Mouse (Mus musculus): ENCODE results near the gene Arl14ep. TPM values are rescaled to one million over a fixed set of nuclear protein-coding genes. Genes with fewer than 3 reads are reported as not detected.

The Arl14ep gene
- polyA plus RNA-seq, 1 experiment from 2014 or later, result 53.6 TPM

GRCm38 (mm10) chr2:106972851-106973250 is 1.4 kb downstream of the Arl14ep start:
- Histone ChIP-seq H3K4me1 (peaks cover 15% of the 10 kb centered on the region), H3K27ac (no peak overlapping the region), H3K9ac (no peak overlapping the region), H3K4me2 (replicated peaks) (peak overlapping the region; percentile 53; the same call in 1 of the 2 replicates), H3K4me3 (no peak overlapping the region), H3K9me3 (replicated peaks) (no peaks in the 10 kb centered on the region), H3K36me3 (peaks cover 9% of the 10 kb centered on the region), H3K27me3 (no peaks in the 10 kb centered on the region)
- WGBS, result 93% methylated on average over 6 of the region's 6 CpGs
- ATAC-seq (ENCODE audit: low FRiP score), result no peak

DNA sequence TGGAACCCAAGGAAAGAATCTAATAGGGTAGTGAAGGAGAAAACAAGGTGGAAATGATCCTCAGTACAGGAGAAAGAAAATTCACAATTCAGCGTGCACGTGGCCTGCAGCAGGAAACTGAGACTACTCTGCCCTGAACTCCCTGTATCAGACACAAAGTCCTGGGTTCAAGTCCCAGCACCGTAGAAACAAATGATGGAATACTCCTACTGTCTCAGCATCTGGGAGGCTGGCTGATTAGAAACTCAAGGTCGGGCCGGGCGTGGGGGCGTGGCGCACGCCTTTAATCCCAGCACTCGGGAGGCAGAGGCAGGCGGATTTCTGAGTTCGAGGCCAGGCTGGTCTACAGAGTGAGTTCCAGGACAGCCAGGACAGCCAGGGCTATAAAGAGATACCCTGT is 3.3 kb downstream of the Arl14ep start:
- 95% methylated on average over 12 of the region's 12 CpGs for WGBS
- H3K27me3 ChIP-seq, result no peaks in the 10 kb centered on the region
- no peak for ATAC-seq (ENCODE audit: low FRiP score)

DNA sequence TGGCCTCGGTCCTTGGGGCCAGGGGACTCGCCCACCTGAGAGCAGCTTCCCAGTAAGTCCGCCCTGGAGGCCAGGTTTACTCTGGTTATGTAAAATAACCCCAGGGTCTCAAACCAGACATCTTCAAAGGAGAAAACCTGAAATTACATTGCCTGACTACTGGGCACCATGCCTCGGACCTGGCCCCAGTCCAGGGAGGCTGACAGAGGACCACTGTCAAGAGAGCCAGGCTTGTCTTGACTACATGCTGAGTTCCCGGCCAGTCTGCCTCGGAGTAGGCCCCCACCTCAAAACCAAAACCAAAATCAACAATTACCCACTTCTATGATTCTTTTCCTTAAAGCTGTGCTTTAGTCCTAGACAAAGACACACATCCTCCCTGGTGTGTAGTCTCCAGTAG is 5.9 kb downstream of the Arl14ep start:
- peaks cover 10% of the 10 kb centered on the region for H3K4me1 ChIP-seq
- no peak overlapping the region for H3K4me2 ChIP-seq (replicated peaks)
- no peaks in the 10 kb centered on the region for H3K27me3 ChIP-seq
- 79% methylated on average over 6 of the region's 6 CpGs for WGBS
- no peak overlapping the region for H3K27ac ChIP-seq
- peaks cover 46% of the 10 kb centered on the region for H3K36me3 ChIP-seq
- ATAC-seq (ENCODE audit: low FRiP score), result no peak
- H3K4me3 ChIP-seq, result no peak overlapping the region
- H3K9me3 ChIP-seq (replicated peaks), result no peaks in the 10 kb centered on the region
- H3K9ac ChIP-seq, result no peak overlapping the region

More for the DNA sequence above, 3.3 kb downstream of the Arl14ep start:
- H3K9me3 ChIP-seq (replicated peaks), result no peaks in the 10 kb centered on the region
- H3K27ac ChIP-seq, result no peak overlapping the region
- H3K4me1 ChIP-seq, result peaks cover 15% of the 10 kb centered on the region
- H3K4me2 ChIP-seq (replicated peaks), result no peak overlapping the region
- no peak overlapping the region for H3K9ac ChIP-seq
- H3K36me3 ChIP-seq, result peaks cover 27% of the 10 kb centered on the region
- no peak overlapping the region for H3K4me3 ChIP-seq

GRCm38 (mm10) chr2:106963560-106963959 is 10.7 kb downstream of the Arl14ep start:
- Histone ChIP-seq H3K27ac (no peak overlapping the region), H3K36me3 (peaks cover 49% of the 10 kb centered on the region), H3K4me3 (no peak overlapping the region), H3K27me3 (no peaks in the 10 kb centered on the region), H3K4me2 (replicated peaks) (no peak overlapping the region), H3K9ac (no peak overlapping the region), H3K4me1 (no peaks in the 10 kb centered on the region), H3K9me3 (replicated peaks) (no peaks in the 10 kb centered on the region)
- ATAC-seq (ENCODE audit: low FRiP score), result no peak
- 98% methylated on average over 3 of the region's 3 CpGs for WGBS

DNA sequence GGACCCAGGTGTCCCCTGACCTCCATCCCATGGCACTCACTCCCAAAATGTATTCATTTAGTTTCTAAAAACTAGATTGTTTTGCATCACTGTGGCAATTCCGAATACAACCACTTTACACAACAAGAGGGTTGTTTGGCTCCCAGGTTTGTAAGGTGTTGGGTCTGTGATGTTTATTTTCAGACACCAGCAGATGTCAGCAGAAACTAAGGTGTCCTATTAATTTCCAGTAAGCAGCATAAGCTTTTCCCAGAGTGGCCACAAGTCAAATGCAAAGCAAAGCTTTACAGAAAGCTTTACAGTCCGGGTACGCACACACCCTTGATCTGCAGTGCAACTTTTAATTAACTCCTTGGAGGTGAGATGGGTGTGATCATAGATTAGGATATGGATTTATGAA is 12.6 kb downstream of the Arl14ep start:
- no peak overlapping the region for H3K4me2 ChIP-seq (replicated peaks)
- H3K36me3 ChIP-seq, result peaks cover 32% of the 10 kb centered on the region
- no peaks in the 10 kb centered on the region for H3K9me3 ChIP-seq (replicated peaks)
- H3K4me3 ChIP-seq, result no peak overlapping the region
- ATAC-seq (ENCODE audit: low FRiP score), result no peak
- WGBS, result 92% methylated on average over 3 of the region's 3 CpGs
- H3K27ac ChIP-seq, result no peak overlapping the region
- 0 out of 2 replicates have a peak, but pooled peaks cover 3% of the 10 kb centered on the region for H3K27me3 ChIP-seq
- no peaks in the 10 kb centered on the region for H3K4me1 ChIP-seq
- H3K9ac ChIP-seq, result no peak overlapping the region

- ATAC-seq (ENCODE audit: low FRiP score), result no peak
- no peak overlapping the region for H3K9ac ChIP-seq
- WGBS, result 96% methylated on average over 2 of the region's 2 CpGs
- peaks cover 26% of the 10 kb centered on the region for H3K36me3 ChIP-seq
- H3K4me3 ChIP-seq, result no peak overlapping the region
- no peaks in the 10 kb centered on the region for H3K4me1 ChIP-seq
- no peak overlapping the region for H3K27ac ChIP-seq
- no peaks in the 10 kb centered on the region for H3K9me3 ChIP-seq (replicated peaks)
- H3K27me3 ChIP-seq, result 0 out of 2 replicates have a peak, but pooled peaks cover 3% of the 10 kb centered on the region
- H3K4me2 ChIP-seq (replicated peaks), result no peak overlapping the region
Observed at GRCm38 (mm10) chr2:106961066-106961465, 13.2 kb downstream of the Arl14ep start.

DNA sequence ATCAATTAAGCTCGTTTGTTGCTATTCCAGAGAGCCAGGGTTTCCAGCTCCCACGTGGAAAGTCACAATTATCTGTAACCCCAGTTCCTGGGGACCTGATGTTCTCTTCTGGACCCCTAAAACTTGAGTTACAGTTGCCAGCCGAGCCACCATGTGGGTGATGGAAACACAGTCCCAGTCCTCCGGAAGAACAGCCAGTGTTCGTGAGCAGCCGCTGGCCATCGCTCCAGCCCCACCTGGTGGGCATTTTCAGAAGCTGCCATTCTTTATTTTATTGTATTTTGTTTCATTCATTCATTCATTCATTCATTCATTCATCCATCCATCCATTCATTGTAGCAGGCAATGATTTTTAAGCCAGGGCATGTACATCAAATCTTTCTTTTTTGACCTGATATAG is 14.0 kb downstream of the Arl14ep start:
- Histone ChIP-seq H3K36me3 (peaks cover 20% of the 10 kb centered on the region), H3K27ac (no peak overlapping the region), H3K27me3 (0 out of 2 replicates have a peak, but pooled peaks cover 3% of the 10 kb centered on the region), H3K9me3 (replicated peaks) (no peaks in the 10 kb centered on the region), H3K4me2 (replicated peaks) (no peak overlapping the region), H3K4me3 (no peak overlapping the region), H3K9ac (no peak overlapping the region), H3K4me1 (no peaks in the 10 kb centered on the region)
- no peak for ATAC-seq (ENCODE audit: low FRiP score)
- 38% methylated on average over 7 of the region's 7 CpGs for WGBS

GRCm38 (mm10) chr2:106959380-106959779 is 14.8 kb downstream of the Arl14ep start:
- WGBS, result 90% methylated on average over 5 of the region's 5 CpGs
- H3K36me3 ChIP-seq, result peaks cover 11% of the 10 kb centered on the region
- H3K9me3 ChIP-seq (replicated peaks), result no peaks in the 10 kb centered on the region
- no peak overlapping the region for H3K4me3 ChIP-seq
- no peak overlapping the region for H3K27ac ChIP-seq
- H3K9ac ChIP-seq, result no peak overlapping the region
- no peaks in the 10 kb centered on the region; the same call in 1 of the 2 replicates for H3K4me1 ChIP-seq
- H3K4me2 ChIP-seq (replicated peaks), result no peak overlapping the region
- ATAC-seq (ENCODE audit: low FRiP score), result no peak
- H3K27me3 ChIP-seq, result 0 out of 2 replicates have a peak, but pooled peaks cover 3% of the 10 kb centered on the region

- peaks cover 6% of the 10 kb centered on the region; the same call in 1 of the 2 replicates for H3K27me3 ChIP-seq
- no peaks in the 10 kb centered on the region; the same call in 1 of the 2 replicates for H3K4me1 ChIP-seq
- no peaks in the 10 kb centered on the region for H3K9me3 ChIP-seq (replicated peaks)
- peaks cover 11% of the 10 kb centered on the region for H3K36me3 ChIP-seq
- no peak overlapping the region for H3K4me3 ChIP-seq
- 83% methylated on average over 6 of the region's 6 CpGs for whole genome bisulfite sequencing
- H3K27ac ChIP-seq, result no peak overlapping the region
- H3K9ac ChIP-seq, result no peak overlapping the region
- ATAC-seq (ENCODE audit: low FRiP score), result no peak
- no peak overlapping the region for H3K4me2 ChIP-seq (replicated peaks)
Observed at GRCm38 (mm10) chr2:106958916-106959315, 15.3 kb downstream of the Arl14ep start.

DNA sequence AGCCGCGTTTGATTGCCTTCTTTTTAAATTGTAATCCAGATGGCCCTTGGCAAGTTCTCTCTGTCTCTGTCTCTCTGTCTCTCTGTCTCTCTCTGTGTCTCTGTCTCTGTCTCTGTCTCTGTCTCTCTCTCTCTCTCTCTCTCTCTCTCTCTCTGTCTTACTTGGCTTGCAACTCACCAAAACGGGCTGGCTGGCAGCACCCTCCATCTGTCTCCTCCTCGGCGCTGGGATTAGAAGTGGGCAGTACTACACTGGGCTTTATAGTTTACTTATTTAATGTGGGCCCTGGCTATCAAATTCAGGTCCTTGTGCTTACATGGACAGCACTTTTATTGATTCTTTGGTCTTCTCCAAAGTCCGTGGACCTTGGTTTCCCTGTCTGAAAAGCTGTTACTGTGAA is 18.1 kb downstream of the Arl14ep start:
- Histone ChIP-seq H3K4me1 (no peaks in the 10 kb centered on the region; the same call in 1 of the 2 replicates), H3K9me3 (replicated peaks) (no peaks in the 10 kb centered on the region), H3K27ac (no peak overlapping the region), H3K4me2 (replicated peaks) (no peak overlapping the region), H3K4me3 (no peak overlapping the region), H3K9ac (no peak overlapping the region), H3K36me3 (no peaks in the 10 kb centered on the region), H3K27me3 (peaks cover 6% of the 10 kb centered on the region; the same call in 1 of the 2 replicates)
- ATAC-seq (ENCODE audit: low FRiP score), result no peak
- 68% methylated on average over 6 of the region's 6 CpGs for WGBS

DNA sequence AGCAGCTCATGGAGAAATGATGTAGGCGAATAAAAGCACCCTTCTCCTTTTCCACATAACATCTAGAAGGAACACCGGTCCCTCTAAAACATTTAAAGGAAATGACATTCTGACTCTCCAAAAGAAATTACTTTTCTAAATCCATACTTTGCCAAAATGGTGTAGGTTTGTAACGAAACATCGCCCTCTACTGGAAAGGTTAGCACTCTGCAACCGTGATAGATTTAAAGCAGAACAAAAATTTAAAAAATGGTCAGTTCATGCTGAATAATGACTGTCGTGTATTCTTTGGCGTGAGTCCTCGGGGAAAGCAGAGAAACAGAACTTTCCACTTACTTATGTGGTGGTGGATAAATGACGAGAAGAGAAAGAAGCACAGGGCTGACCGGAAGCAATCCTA is 18.6 kb downstream of the Arl14ep start:
- ATAC-seq (ENCODE audit: low FRiP score), result no peak
- 13% methylated on average over 10 of the region's 10 CpGs for WGBS
- H3K36me3 ChIP-seq, result no peaks in the 10 kb centered on the region

GRCm38 (mm10) chr2:106954975-106955374 is 19.2 kb downstream of the Arl14ep start:
- Histone ChIP-seq H3K4me3 (no peak overlapping the region), H3K4me2 (replicated peaks) (no peak overlapping the region), H3K9ac (no peak overlapping the region), H3K4me1 (no peaks in the 10 kb centered on the region; the same call in 1 of the 2 replicates), H3K27me3 (peaks cover 6% of the 10 kb centered on the region; the same call in 1 of the 2 replicates), H3K27ac (no peak overlapping the region), H3K9me3 (replicated peaks) (no peaks in the 10 kb centered on the region), H3K36me3 (no peaks in the 10 kb centered on the region)
- no peak for ATAC-seq (ENCODE audit: low FRiP score)
- 53% methylated on average over 6 of the region's 6 CpGs for WGBS

More for the DNA sequence above, 18.6 kb downstream of the Arl14ep start:
- Histone ChIP-seq H3K9me3 (replicated peaks) (no peaks in the 10 kb centered on the region), H3K4me2 (replicated peaks) (no peak overlapping the region), H3K9ac (no peak overlapping the region), H3K4me3 (no peak overlapping the region), H3K27me3 (peaks cover 6% of the 10 kb centered on the region; the same call in 1 of the 2 replicates), H3K4me1 (no peaks in the 10 kb centered on the region; the same call in 1 of the 2 replicates), H3K27ac (no peak overlapping the region)

DNA sequence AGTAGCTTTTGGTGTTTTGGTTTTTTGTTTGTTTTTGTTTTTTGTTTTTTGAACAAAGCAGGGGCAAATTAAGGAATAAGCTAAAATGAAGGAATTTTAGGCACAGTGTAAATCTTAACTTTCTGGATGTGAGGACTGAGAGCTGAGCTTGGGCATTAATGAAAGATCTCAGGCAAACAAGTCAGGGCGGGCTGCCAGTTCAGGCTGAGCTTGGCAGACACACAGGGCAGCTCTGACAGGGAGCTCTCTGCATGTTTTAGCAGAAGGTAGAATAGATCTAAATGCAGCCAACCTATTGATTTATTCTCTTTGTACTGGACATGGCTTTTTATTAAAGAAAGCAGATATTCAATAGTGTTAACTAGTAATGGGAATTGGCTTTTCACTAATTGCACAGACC is 31.8 kb downstream of the Arl14ep start:
- H3K4me1 ChIP-seq, result no peaks in the 10 kb centered on the region
- no peaks in the 10 kb centered on the region for H3K9me3 ChIP-seq (replicated peaks)
- no peak overlapping the region for H3K9ac ChIP-seq
- H3K27me3 ChIP-seq, result no peaks in the 10 kb centered on the region
- H3K4me2 ChIP-seq (replicated peaks), result no peak overlapping the region
- H3K4me3 ChIP-seq, result no peak overlapping the region
- WGBS, result 91% methylated on average over 1 of the region's 1 CpGs
- H3K36me3 ChIP-seq, result no peaks in the 10 kb centered on the region
- ATAC-seq (ENCODE audit: low FRiP score), result no peak
- H3K27ac ChIP-seq, result no peak overlapping the region
